18 mouse cellular contexts compared by ENCODE assay signal in the genomic region with DNA sequence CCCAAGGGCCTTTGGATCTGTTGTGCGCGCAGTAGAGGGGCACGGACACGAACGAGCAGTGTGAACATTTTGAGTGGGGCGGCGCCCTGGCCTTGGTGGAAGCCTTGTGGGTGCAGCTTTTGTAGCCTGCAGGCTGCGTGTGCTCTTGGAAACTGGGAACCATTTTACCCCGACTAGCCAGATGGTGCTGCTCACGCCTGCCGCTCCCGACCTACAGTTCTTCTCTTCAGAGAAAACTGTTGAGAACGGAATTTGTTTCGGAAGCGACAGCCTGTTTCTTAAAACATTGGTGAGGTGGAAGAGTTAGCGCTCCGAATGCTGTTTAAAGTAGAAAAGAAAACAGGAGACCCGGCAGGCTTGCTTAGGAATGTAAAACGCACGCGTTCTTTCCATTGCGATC. TPM values are rescaled to one million over a fixed set of nuclear protein-coding genes. Genes with fewer than 3 reads are reported as not detected.
DNase-seq lines count a peak whose midpoint lies in the region; ATAC-seq and TF ChIP-seq lines count a peak whose summit lies in the region.
"Had no signal": no experiment of that assay in that cellular context is flagged by ENCODE, and none has a peak within 500 bp of the region (broad histone marks: within the 10 kb centered on the region; RNA-seq: fewer than 3 reads in every experiment).

No protein-coding gene starts in this region.

- 0 out of 2 replicates have a peak overlapping the region, but pooled peaks have one; percentile 3 for H3K27ac ChIP-seq in lung, postnatal 0 days (ENCODE audit: low read length)
- no peak overlapping the region for H3K27ac ChIP-seq in hindbrain, postnatal 0 days
- no peak overlapping the region for H3K27ac ChIP-seq in liver, embryonic 11.5 days (ENCODE audit: low read depth, low read length)
- H3K27ac ChIP-seq: limb, embryonic 15.5 days had no signal

- DNase-seq in lung, postnatal 0 days (ENCODE audit: low spot score), result no peak
- no peak for DNase-seq in lung, postnatal 10 days
- DNase-seq in frontal cortex, postnatal 36 days (ENCODE audit: low spot score in 2 of 2), result peak; percentile 64 to 87
- DNase-seq in left cerebral cortex, postnatal 14 days (ENCODE audit: low spot score in 2 of 2), result peak; percentile 65 to 73
- DNase-seq in adrenal gland, adult 18-20 months (ENCODE audit: low spot score in 2 of 2), result no peak
- DNase-seq in hindbrain, postnatal 0 days (ENCODE audit: low spot score), result no peak
- no peak for DNase-seq in liver, embryonic 11.5 days (ENCODE audit: low spot score)
- DNase-seq: cerebellum, adult 8-10 months; heart, postnatal 36 days; kidney, postnatal 10 days; lung, embryonic 14.5 days; spleen, adult 18-20 months had no signal

- no peaks in the 10 kb centered on the region for H3K9me3 ChIP-seq in lung, postnatal 0 days (ENCODE audit: low read length)
- H3K9me3 ChIP-seq in hindbrain, postnatal 0 days (ENCODE audit: low read length), result no peaks in the 10 kb centered on the region
- no peaks in the 10 kb centered on the region for H3K9me3 ChIP-seq in liver, embryonic 11.5 days (ENCODE audit: control insufficient read depth, low read length)
- H3K9me3 ChIP-seq: limb, embryonic 15.5 days; megakaryocyte, embryonic 14.5 days had no signal

- intact Hi-C loops in left cerebral cortex, postnatal 14 days (cut with DNase I), result loop anchor here (2.0 kb wide), 1 partner anchor 24 kb away; no protein-coding TSS in a partner anchor

- H3K4me2 ChIP-seq in lung, postnatal 0 days (replicated peaks; ENCODE audit: low read depth, low read length), result no peak overlapping the region
- no peak overlapping the region for H3K4me2 ChIP-seq in hindbrain, postnatal 0 days (ENCODE audit: low read depth, low read length)
- H3K4me2 ChIP-seq in liver, embryonic 11.5 days, result no peak overlapping the region
- H3K4me2 ChIP-seq: limb, embryonic 15.5 days; lung, embryonic 14.5 days had no signal

- 84% methylated on average over 22 of the region's 22 CpGs for WGBS in lung, postnatal 0 days
- WGBS in hindbrain, postnatal 0 days, result 94% methylated on average over 22 of the region's 22 CpGs
- 95% methylated on average over 22 of the region's 22 CpGs for WGBS in liver, embryonic 11.5 days

- H3K27me3 ChIP-seq in lung, postnatal 0 days (replicated peaks; ENCODE audit: insufficient read depth, low read length), result no peaks in the 10 kb centered on the region
- no peaks in the 10 kb centered on the region for H3K27me3 ChIP-seq in hindbrain, postnatal 0 days (ENCODE audit: insufficient read depth, low read length)
- H3K27me3 ChIP-seq in liver, embryonic 11.5 days (replicated peaks; ENCODE audit: control insufficient read depth, insufficient read depth, low read length), result no peaks in the 10 kb centered on the region
- H3K27me3 ChIP-seq: CH12.LX; limb, embryonic 15.5 days; megakaryocyte, embryonic 14.5 days had no signal

- TF ChIP-seq EP300 in lung, postnatal 0 days (IDR thresholded peaks at IDR 0.05), result no peak

- H3K4me3 ChIP-seq in lung, postnatal 0 days (ENCODE audit: low read depth, low read length), result no peak overlapping the region
- no peak overlapping the region for H3K4me3 ChIP-seq in hindbrain, postnatal 0 days (ENCODE audit: low read length)
- H3K4me3 ChIP-seq in liver, embryonic 11.5 days (ENCODE audit: low read depth, low read length), result no peak overlapping the region
- H3K4me3 ChIP-seq: limb, embryonic 15.5 days; megakaryocyte, embryonic 14.5 days had no signal

- H3K36me3 ChIP-seq in lung, postnatal 0 days (ENCODE audit: insufficient read depth, low read length), result peaks cover 65% of the 10 kb centered on the region
- H3K36me3 ChIP-seq in hindbrain, postnatal 0 days (ENCODE audit: insufficient read depth, low read length), result peaks cover 8% of the 10 kb centered on the region; the same call in 1 of the 2 replicates
- peaks cover 21% of the 10 kb centered on the region for H3K36me3 ChIP-seq in liver, embryonic 11.5 days (ENCODE audit: control insufficient read depth, insufficient read depth, low read length)

- H3K4me1 ChIP-seq in lung, postnatal 0 days (ENCODE audit: insufficient read depth, low read depth, low read length), result no peaks in the 10 kb centered on the region
- no peaks in the 10 kb centered on the region for H3K4me1 ChIP-seq in hindbrain, postnatal 0 days (ENCODE audit: insufficient read depth, low read length)
- H3K4me1 ChIP-seq in liver, embryonic 11.5 days (replicated peaks; ENCODE audit: control insufficient read depth, insufficient read depth, low read length), result no peaks in the 10 kb centered on the region; the same call in 1 of the 2 replicates
- H3K4me1 ChIP-seq: limb, embryonic 15.5 days had no signal

- TF ChIP-seq CTCF in lung, postnatal 0 days (IDR thresholded peaks at IDR 0.05), result no peak
- no peak for TF ChIP-seq CTCF in hindbrain, postnatal 0 days (IDR thresholded peaks at IDR 0.05; ENCODE audit: low read depth)

- ATAC-seq in lung, postnatal 0 days, result no peak
- no peak for ATAC-seq in inflammation-experienced regulatory T-cells, adult 6 months
- no peak for ATAC-seq in hindbrain, postnatal 0 days
- ATAC-seq in liver, embryonic 11.5 days (replicated peaks; ENCODE audit: low FRiP score), result no peak

- no peak overlapping the region for H3K9ac ChIP-seq in lung, postnatal 0 days (replicated peaks; ENCODE audit: low read depth)
- no peak overlapping the region for H3K9ac ChIP-seq in hindbrain, postnatal 0 days (replicated peaks; ENCODE audit: low read length)
- H3K9ac ChIP-seq in liver, embryonic 11.5 days (ENCODE audit: low read depth, low read length), result no peak overlapping the region
- H3K9ac ChIP-seq: limb, embryonic 15.5 days; lung, embryonic 14.5 days had no signal

RNA-seq across cellular contexts. Expression of a gene that starts 25.7 kb away (rescaled TPM):
- polyA plus RNA-seq in lung, postnatal 0 days (2015; fragmentation: Nextera tagmentation; extraction: Ambion mirVana), result 62.1 and 62.2 TPM in 2 replicates
- 10 to 100 TPM; 24.0 to 24.5 TPM for total RNA-seq in left cerebral cortex, postnatal 14 days (2021)
- 100 to 1,000 TPM; 124 to 177 (median 175) TPM for polyA plus RNA-seq in inflammation-experienced regulatory T-cells, adult 6 months (2017; shearing (Covaris generic))
- total RNA-seq in adrenal gland, adult 18-20 months (2021), result 100 to 1,000 TPM; 109 to 110 TPM
- 17.6 and 24.4 TPM in 2 replicates for total RNA-seq in hindbrain, postnatal 0 days (2014; rRNA removed)
- 22.4 and 22.5 TPM in 2 replicates for polyA plus RNA-seq in hindbrain, postnatal 0 days (2015; fragmentation: Nextera tagmentation; extraction: Ambion mirVana)
- 18.6 and 20.4 TPM in 2 replicates for polyA plus RNA-seq in liver, embryonic 11.5 days (2014; fragmentation: Nextera tagmentation; extraction: Ambion mirVana)

RNA-seq across cellular contexts. Expression of a gene that starts 41.2 kb away (rescaled TPM):
- polyA plus RNA-seq in lung, postnatal 0 days (2015; fragmentation: Nextera tagmentation; extraction: Ambion mirVana), result 0.11 and 0.21 TPM in 2 replicates
- total RNA-seq in left cerebral cortex, postnatal 14 days (2021), result not detected
- polyA plus RNA-seq in inflammation-experienced regulatory T-cells, adult 6 months (2017; shearing (Covaris generic)), result not detected
- total RNA-seq in adrenal gland, adult 18-20 months (2021), result 1 to 10 TPM; 1.1 to 2.4 TPM
- not detected in 2 replicates for total RNA-seq in hindbrain, postnatal 0 days (2014; rRNA removed)
- polyA plus RNA-seq in hindbrain, postnatal 0 days (2015; fragmentation: Nextera tagmentation; extraction: Ambion mirVana), result 0.08 TPM in 1 of 2 replicates, not detected in the other
- not detected in 2 replicates for polyA plus RNA-seq in liver, embryonic 11.5 days (2014; fragmentation: Nextera tagmentation; extraction: Ambion mirVana)
- total RNA-seq: CH12.LX; heart, adult 8-10 months; heart, postnatal 36 days had no signal
- polyA plus RNA-seq: intestine, embryonic 14.5 days; lung, embryonic 14.5 days had no signal

RNA-seq across cellular contexts. Expression of a gene that starts 58.2 kb away (rescaled TPM):
- 33.4 and 41.8 TPM in 2 replicates for polyA plus RNA-seq in lung, postnatal 0 days (2015; fragmentation: Nextera tagmentation; extraction: Ambion mirVana)
- 1 to 10 TPM; 4.2 to 4.7 TPM for total RNA-seq in left cerebral cortex, postnatal 14 days (2021)
- 100 to 1,000 TPM; 161 to 182 (median 167) TPM for polyA plus RNA-seq in inflammation-experienced regulatory T-cells, adult 6 months (2017; shearing (Covaris generic))
- 10 to 100 TPM; 15.4 to 20.7 TPM for total RNA-seq in adrenal gland, adult 18-20 months (2021)
- total RNA-seq in hindbrain, postnatal 0 days (2014; rRNA removed), result 2.8 and 3.0 TPM in 2 replicates
- 5.0 and 5.4 TPM in 2 replicates for polyA plus RNA-seq in hindbrain, postnatal 0 days (2015; fragmentation: Nextera tagmentation; extraction: Ambion mirVana)
- 28.8 and 30.3 TPM in 2 replicates for polyA plus RNA-seq in liver, embryonic 11.5 days (2014; fragmentation: Nextera tagmentation; extraction: Ambion mirVana)

Comparison
In these comparisons a context has a peak if more than half of its experiments do, and no peak if none do; other contexts are left out.
1. DNase-seq: peak in frontal cortex, postnatal 36 days (2 of 2) and left cerebral cortex, postnatal 14 days (2 of 2); none in lung, postnatal 0 days (single experiment), lung, postnatal 10 days (single experiment), adrenal gland, adult 18-20 months (0 of 2), hindbrain, postnatal 0 days (single experiment) and liver, embryonic 11.5 days (single experiment).